Mouse (Mus musculus) lung, adult 2 months (tissue): ENCODE data around the gene Ptprg.

Source experiments
- CTCF ChIP-seq: fragments of 200-500 bp; IDR thresholded peaks from 2 replicates; pipeline ENCODE4 v1.5.1; 2011; ENCODE audit warnings: mild to moderate bottlenecking, low read length, control low read depth; ENCODE audit not compliant: insufficient read depth
- POLR2A ChIP-seq: fragments of 200-500 bp; IDR thresholded peaks from 2 replicates; pipeline ENCODE4 v1.6.1; 2011; ENCODE audit warnings: low read depth, mild to moderate bottlenecking, control low read depth, low read length, borderline replicate concordance; ENCODE audit errors: extremely low read depth

GRCm38 (mm10) chr14:11962561-11962960 lies 409.2 kb downstream of the Ptprg start:
- TF ChIP-seq CTCF (no peak), POLR2A (no peak)
